Mouse (Mus musculus) cerebellum, adult 2 months (tissue): Measurements from ENCODE around the gene Isx.

Source experiments
- CTCF ChIP-seq: fragments of 200-500 bp; IDR thresholded peaks from 2 replicates; pipeline ENCODE4 v1.5.1; 2011; ENCODE audit warnings: low read depth, mild to moderate bottlenecking, control low read depth, low read length, moderate library complexity, borderline replicate concordance; ENCODE audit not compliant: insufficient read depth
- POLR2A ChIP-seq: fragments of 200-500 bp; IDR thresholded peaks from 2 replicates; pipeline ENCODE4 v1.6.1; 2011; ENCODE audit warnings: low read length, control low read depth, borderline replicate concordance; ENCODE audit not compliant: insufficient read depth

DNA sequence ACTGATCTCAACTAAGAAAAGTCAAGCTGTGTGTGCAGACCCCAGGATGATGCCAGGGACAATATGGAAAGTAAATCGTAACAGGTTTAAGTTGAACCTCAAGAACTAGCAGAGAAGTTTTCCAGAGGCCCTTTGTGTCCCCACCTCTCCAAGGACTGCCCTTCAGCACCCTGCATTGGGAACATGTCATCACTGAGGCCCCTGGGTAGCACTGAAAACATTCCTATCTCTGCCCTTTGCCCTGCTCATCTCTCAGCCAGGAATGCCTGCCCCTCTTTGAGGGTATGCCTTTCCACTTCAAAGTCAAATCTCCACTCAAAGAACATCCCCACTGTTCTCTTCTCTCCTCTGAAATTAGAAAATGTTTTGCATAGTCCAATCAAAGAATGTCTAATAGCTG, 23.3 kb downstream of the Isx start:
- no peak for TF ChIP-seq CTCF
- no peak for TF ChIP-seq POLR2A
